Mouse (Mus musculus): ENCODE results near the gene Lypla2. TPM values are rescaled to one million over a fixed set of nuclear protein-coding genes. Genes with fewer than 3 reads are reported as not detected.

The Lypla2 gene
- polyA plus RNA-seq, 1 experiment from 2014 or later: 90.3 TPM

- no peak for ATAC-seq
- no peaks in the 10 kb centered on the region for H3K27me3 ChIP-seq (replicated peaks; ENCODE audit: control insufficient read depth, insufficient read depth, low read length)
- H3K4me2 ChIP-seq (replicated peaks; ENCODE audit: low read depth): no peak overlapping the region
- no peak overlapping the region for H3K4me3 ChIP-seq (ENCODE audit: low read depth, low read length)
- no peak for TF ChIP-seq CTCF (IDR thresholded peaks at IDR 0.05; ENCODE audit: low read depth)
- WGBS: 75% methylated on average over 18 of the region's 19 CpGs
- H3K9ac ChIP-seq (ENCODE audit: low read depth, low read length): no peak overlapping the region
- no peaks in the 10 kb centered on the region for H3K9me3 ChIP-seq (ENCODE audit: control insufficient read depth)
- H3K27ac ChIP-seq (ENCODE audit: low read depth, low read length): no peak overlapping the region
- H3K36me3 ChIP-seq (ENCODE audit: control insufficient read depth, insufficient read depth): peaks cover 46% of the 10 kb centered on the region
- peaks cover 10% of the 10 kb centered on the region for H3K4me1 ChIP-seq (replicated peaks; ENCODE audit: control insufficient read depth, insufficient read depth, low read length)
These were observed 4.1 kb downstream of the Lypla2 start for GRCm38 (mm10) chr4:135968271-135968869.

GRCm38 (mm10) chr4:135967086-135967760 is 5.2 kb downstream of the Lypla2 start:
- Histone ChIP-seq H3K4me1 (replicated peaks; ENCODE audit: control insufficient read depth, insufficient read depth, low read length) (peaks cover 5% of the 10 kb centered on the region; the same call in 1 of the 2 replicates), H3K4me2 (replicated peaks; ENCODE audit: low read depth) (no peak overlapping the region), H3K4me3 (ENCODE audit: low read depth, low read length) (no peak overlapping the region), H3K9ac (ENCODE audit: low read depth, low read length) (no peak overlapping the region), H3K9me3 (ENCODE audit: control insufficient read depth) (no peaks in the 10 kb centered on the region), H3K27ac (ENCODE audit: low read depth, low read length) (no peak overlapping the region), H3K27me3 (replicated peaks; ENCODE audit: control insufficient read depth, insufficient read depth, low read length) (no peaks in the 10 kb centered on the region), H3K36me3 (ENCODE audit: control insufficient read depth, insufficient read depth) (peaks cover 46% of the 10 kb centered on the region)
- WGBS: 85% methylated on average over 18 of the region's 18 CpGs
- no peak for ATAC-seq
- no peak for TF ChIP-seq CTCF (IDR thresholded peaks at IDR 0.05; ENCODE audit: low read depth)

GRCm38 (mm10) chr4:135966283-135966682 is 6.1 kb downstream of the Lypla2 start:
- Histone ChIP-seq H3K36me3 (ENCODE audit: control insufficient read depth, insufficient read depth) (peaks cover 55% of the 10 kb centered on the region), H3K9me3 (ENCODE audit: control insufficient read depth) (no peaks in the 10 kb centered on the region)
- no peak for ATAC-seq

GRCm38 (mm10) chr4:135965113-135965512 is 7.3 kb downstream of the Lypla2 start:
- H3K27ac ChIP-seq (ENCODE audit: low read depth, low read length): peak overlapping the region; percentile 89
- no peaks in the 10 kb centered on the region for H3K4me1 ChIP-seq (replicated peaks; ENCODE audit: control insufficient read depth, insufficient read depth, low read length)
- H3K4me2 ChIP-seq (replicated peaks; ENCODE audit: low read depth): peak overlapping the region; percentile 97
- no peaks in the 10 kb centered on the region for H3K9me3 ChIP-seq (ENCODE audit: control insufficient read depth)
- peak overlapping the region; percentile 31; the same call in 1 of the 2 replicates for H3K9ac ChIP-seq (ENCODE audit: low read depth, low read length)
- TF ChIP-seq CTCF (IDR thresholded peaks at IDR 0.05; ENCODE audit: low read depth): no peak
- no peak for ATAC-seq
- no peak overlapping the region for H3K4me3 ChIP-seq (ENCODE audit: low read depth, low read length)
- H3K36me3 ChIP-seq (ENCODE audit: control insufficient read depth, insufficient read depth): peaks cover 57% of the 10 kb centered on the region
- H3K27me3 ChIP-seq (replicated peaks; ENCODE audit: control insufficient read depth, insufficient read depth, low read length): no peaks in the 10 kb centered on the region
- WGBS: 73% methylated on average over 9 of the region's 9 CpGs

More at GRCm38 (mm10) chr4:135966283-135966682, 6.1 kb downstream of the Lypla2 start:
- Histone ChIP-seq H3K27ac (ENCODE audit: low read depth, low read length) (no peak overlapping the region), H3K4me3 (ENCODE audit: low read depth, low read length) (no peak overlapping the region), H3K27me3 (replicated peaks; ENCODE audit: control insufficient read depth, insufficient read depth, low read length) (no peaks in the 10 kb centered on the region), H3K4me2 (replicated peaks; ENCODE audit: low read depth) (no peak overlapping the region), H3K9ac (ENCODE audit: low read depth, low read length) (no peak overlapping the region), H3K4me1 (replicated peaks; ENCODE audit: control insufficient read depth, insufficient read depth, low read length) (no peaks in the 10 kb centered on the region)
- 89% methylated on average over 16 of the region's 16 CpGs for WGBS
- no peak for TF ChIP-seq CTCF (IDR thresholded peaks at IDR 0.05; ENCODE audit: low read depth)

GRCm38 (mm10) chr4:135964426-135964825 is 8.0 kb downstream of the Lypla2 start:
- H3K27me3 ChIP-seq (replicated peaks; ENCODE audit: control insufficient read depth, insufficient read depth, low read length): no peaks in the 10 kb centered on the region
- no peaks in the 10 kb centered on the region for H3K9me3 ChIP-seq (ENCODE audit: control insufficient read depth)
- peak overlapping the region; percentile 97 for H3K4me2 ChIP-seq (replicated peaks; ENCODE audit: low read depth)
- H3K36me3 ChIP-seq (ENCODE audit: control insufficient read depth, insufficient read depth): peaks cover 57% of the 10 kb centered on the region
- peak overlapping the region; percentile 70 for H3K4me3 ChIP-seq (ENCODE audit: low read depth, low read length)
- ATAC-seq: peak; percentile 67
- peak overlapping the region; percentile 89 for H3K27ac ChIP-seq (ENCODE audit: low read depth, low read length)
- H3K9ac ChIP-seq (ENCODE audit: low read depth, low read length): peak overlapping the region; percentile 78
- peak; percentile 32 for TF ChIP-seq CTCF (IDR thresholded peaks at IDR 0.05; ENCODE audit: low read depth)
- H3K4me1 ChIP-seq (replicated peaks; ENCODE audit: control insufficient read depth, insufficient read depth, low read length): no peaks in the 10 kb centered on the region
- WGBS: 2% methylated on average over 12 of the region's 12 CpGs

GRCm38 (mm10) chr4:135963457-135964193 is 8.8 kb downstream of the Lypla2 start, which contains the start of gene Gale:
Gene Gale (plus strand): TSS chr4:135963727.
- H3K36me3 ChIP-seq (ENCODE audit: control insufficient read depth, insufficient read depth): peaks cover 56% of the 10 kb centered on the region
- no peaks in the 10 kb centered on the region for H3K9me3 ChIP-seq (ENCODE audit: control insufficient read depth)
- H3K4me3 ChIP-seq (ENCODE audit: low read depth, low read length): peak within 1 kb of the TSS; percentile 70
- peak within 1 kb of the TSS; percentile 97 for H3K4me2 ChIP-seq (replicated peaks; ENCODE audit: low read depth)
- peak within 1 kb of the TSS; percentile 78 for H3K9ac ChIP-seq (ENCODE audit: low read depth, low read length)
- H3K27ac ChIP-seq (ENCODE audit: low read depth, low read length): peak within 1 kb of the TSS; percentile 89
- no peaks in the 10 kb centered on the region for H3K27me3 ChIP-seq (replicated peaks; ENCODE audit: control insufficient read depth, insufficient read depth, low read length)
- TF ChIP-seq CTCF (IDR thresholded peaks at IDR 0.05; ENCODE audit: low read depth): no peak
- WGBS: 0% methylated on average over 56 of the region's 56 CpGs
- H3K4me1 ChIP-seq (replicated peaks; ENCODE audit: control insufficient read depth, insufficient read depth, low read length): 0 out of 2 replicates have a peak, but pooled peaks cover 4% of the 10 kb centered on the region
- ATAC-seq: peak; percentile 79

All from intestine, postnatal 0 days (tissue).